Mouse (Mus musculus) lung, adult 2 months (tissue): ENCODE data around the gene Olfr1199.

Experiments
- CTCF ChIP-seq: fragments of 200-500 bp; IDR thresholded peaks from 2 replicates; pipeline ENCODE4 v1.5.1; 2011; ENCODE audit warnings: mild to moderate bottlenecking, low read length, control low read depth; ENCODE audit not compliant: insufficient read depth
- POLR2A ChIP-seq: fragments of 200-500 bp; IDR thresholded peaks from 2 replicates; pipeline ENCODE4 v1.6.1; 2011; ENCODE audit warnings: low read depth, mild to moderate bottlenecking, control low read depth, low read length, borderline replicate concordance; ENCODE audit errors: extremely low read depth

- no peak for TF ChIP-seq CTCF
- TF ChIP-seq POLR2A: no peak
Measured at GRCm38 (mm10) chr2:88770388-88770787, 10.1 kb upstream of the Olfr1199 start, which contains the start of gene Olfr1200.
